Comparison of ENCODE assay signal across 9 mouse cellular contexts in the genomic region with DNA sequence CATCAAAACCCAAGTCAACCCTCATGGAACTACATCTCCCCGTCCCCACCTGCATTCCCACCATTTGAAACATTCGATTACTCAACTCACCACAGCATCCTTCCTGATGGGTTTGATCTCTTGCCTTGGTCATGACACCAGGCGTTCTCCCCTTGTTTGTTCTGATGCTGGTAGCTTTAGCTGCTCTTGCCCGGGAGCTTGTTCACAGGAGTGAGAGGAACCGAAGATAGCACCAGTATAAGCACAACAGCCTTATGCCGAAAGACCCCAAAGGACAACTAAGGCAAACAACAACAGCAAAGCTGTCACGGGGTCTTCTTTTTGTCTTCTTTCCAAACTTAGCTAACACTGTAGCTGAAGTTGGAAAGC. TPM values are rescaled to one million over a fixed set of nuclear protein-coding genes. Genes with fewer than 3 reads are reported as not detected.
A peak's percentile ranks its signal among the peaks of the same experiment; 100 is the strongest.
DNase-seq lines count a peak whose midpoint lies in the region; ATAC-seq and TF ChIP-seq lines count a peak whose summit lies in the region.
"Had no signal": no experiment of that assay in that cellular context is flagged by ENCODE, and none has a peak within 500 bp of the region (broad histone marks: within the 10 kb centered on the region; RNA-seq: fewer than 3 reads in every experiment).

No protein-coding gene starts in this region.

- peak overlapping the region; percentile 86 for H3K9ac ChIP-seq in liver, embryonic 12.5 days
- peak overlapping the region; percentile 57 for H3K9ac ChIP-seq in stomach, postnatal 0 days (ENCODE audit: low read length)

- no peaks in the 10 kb centered on the region for H3K9me3 ChIP-seq in liver, embryonic 12.5 days (replicated peaks)
- H3K9me3 ChIP-seq in stomach, postnatal 0 days (ENCODE audit: control insufficient read depth, low read length) = no peaks in the 10 kb centered on the region

- DNase-seq in frontal cortex, postnatal 36 days (ENCODE audit: low spot score in 2 of 2) = no peak
- DNase-seq in 3T3-L1 (ENCODE audit: low read depth, low spot score) = peak; percentile 22
- DNase-seq in stomach, postnatal 0 days (ENCODE audit: low spot score) = no peak
- DNase-seq in ovary, postnatal 14 days (ENCODE audit: low spot score) = no peak

- no peak for TF ChIP-seq CTCF in stomach, postnatal 0 days (IDR thresholded peaks at IDR 0.05; ENCODE audit: low read depth)

- H3K27me3 ChIP-seq in liver, embryonic 12.5 days (replicated peaks) = no peaks in the 10 kb centered on the region
- H3K27me3 ChIP-seq in stomach, postnatal 0 days (ENCODE audit: control insufficient read depth, insufficient read depth, low read length) = no peaks in the 10 kb centered on the region

- H3K4me3 ChIP-seq in liver, embryonic 12.5 days = peak overlapping the region; percentile 77
- peak overlapping the region; percentile 65 for H3K4me3 ChIP-seq in stomach, postnatal 0 days (ENCODE audit: low read depth, low read length)

- no peak for TF ChIP-seq EP300 in stomach, postnatal 0 days (optimal IDR thresholded peaks at IDR 0.05)

- WGBS in liver, embryonic 12.5 days (ENCODE audit: insufficient replicate concordance) = 3% methylated on average over 7 of the region's 7 CpGs
- WGBS in stomach, postnatal 0 days = 5% methylated on average over 7 of the region's 7 CpGs

- H3K4me1 ChIP-seq in liver, embryonic 12.5 days = peaks cover 49% of the 10 kb centered on the region
- H3K4me1 ChIP-seq in stomach, postnatal 0 days (replicated peaks; ENCODE audit: control insufficient read depth, insufficient read depth) = no peaks in the 10 kb centered on the region

- peak overlapping the region; percentile 77 for H3K4me2 ChIP-seq in liver, embryonic 12.5 days
- peak overlapping the region; percentile 86 for H3K4me2 ChIP-seq in stomach, postnatal 0 days (replicated peaks; ENCODE audit: low read depth)

- H3K36me3 ChIP-seq in liver, embryonic 12.5 days = peaks cover 27% of the 10 kb centered on the region
- no peaks in the 10 kb centered on the region for H3K36me3 ChIP-seq in stomach, postnatal 0 days (ENCODE audit: control insufficient read depth, insufficient read depth, low read length)

- H3K27ac ChIP-seq in liver, embryonic 12.5 days = peak overlapping the region; percentile 96
- H3K27ac ChIP-seq in stomach, postnatal 0 days (replicated peaks) = peak overlapping the region; percentile 75; the same call in 1 of the 2 replicates

- ATAC-seq in frontal cortex, adult (ENCODE audit: low TSS enrichment) = peak; percentile 58
- ATAC-seq in erythroid progenitor cell, adult 5-6 weeks (replicated peaks; ENCODE audit: low FRiP score, poor library complexity, severe bottlenecking) = 0 out of 2 replicates have a peak, but pooled peaks have one; percentile 9
- ATAC-seq in liver, embryonic 12.5 days = peak; percentile 43
- no peak; the same call in 1 of the 2 replicates for ATAC-seq in stomach, postnatal 0 days (ENCODE audit: low FRiP score, low TSS enrichment)
- ATAC-seq in monocyte, adult 5-6 weeks (replicated peaks; ENCODE audit: insufficient number of reproducible peaks, low FRiP score, low TSS enrichment, poor library complexity, severe bottlenecking) = no peak

RNA-seq across cellular contexts. Expression of a gene that starts 1.2 kb away (rescaled TPM):
- 172 and 187 TPM in 2 replicates for total RNA-seq in erythroid progenitor cell, adult 5-6 weeks (2015; ENCODE audit: low replicate concordance)
- 169 and 187 TPM in 2 replicates for total RNA-seq in erythroid progenitor cell, adult 5-6 weeks (2017; ENCODE audit: low replicate concordance)
- polyA plus RNA-seq in liver, embryonic 12.5 days (2016; fragmentation: Nextera tagmentation; extraction: Ambion mirVana) = 85.3 and 85.7 TPM in 2 replicates
- 54.2 and 65.5 TPM in 2 replicates for polyA plus RNA-seq in stomach, postnatal 0 days (2015; fragmentation: Nextera tagmentation; extraction: Ambion mirVana)
- total RNA-seq in monocyte, adult 5-6 weeks (2017) = 2.0 to 5.7 TPM in 2 of 3 replicates, not detected in the other

RNA-seq across cellular contexts. Expression of a gene that starts 35.0 kb away (rescaled TPM):
- not detected in 2 replicates for total RNA-seq in erythroid progenitor cell, adult 5-6 weeks (2015; ENCODE audit: low replicate concordance)
- total RNA-seq in erythroid progenitor cell, adult 5-6 weeks (2017; ENCODE audit: low replicate concordance) = not detected in 2 replicates
- not detected in 2 replicates for polyA plus RNA-seq in liver, embryonic 12.5 days (2016; fragmentation: Nextera tagmentation; extraction: Ambion mirVana)
- polyA plus RNA-seq in stomach, postnatal 0 days (2015; fragmentation: Nextera tagmentation; extraction: Ambion mirVana) = not detected in 2 replicates
- total RNA-seq in monocyte, adult 5-6 weeks (2017) = not detected in 3 replicates
- total RNA-seq: layer of hippocampus, adult 8-10 months had no signal

Comparison
In these comparisons a context has a peak if more than half of its experiments do, and no peak if none do; other contexts are left out.
1. ATAC-seq: peak in frontal cortex, adult (single experiment), erythroid progenitor cell, adult 5-6 weeks (single experiment) and liver, embryonic 12.5 days (single experiment); none in stomach, postnatal 0 days (single experiment) and monocyte, adult 5-6 weeks (single experiment).
2. RNA of a gene that starts 1.2 kb away (total RNA-seq): 169 to 187 TPM in erythroid progenitor cell, adult 5-6 weeks; 2.0 to 5.7 TPM in monocyte, adult 5-6 weeks; every median in the first group is over 10 times any median in the second.